Mouse (Mus musculus) G1E (cell line): ENCODE measurements around the gene Zfp74.

Source experiments
- CTCF ChIP-seq: IDR thresholded peaks from 2 replicates; pipeline ENCODE4 v1.5.1; 2012; ENCODE audit warnings: low read depth, low read length, inconsistent platforms, mixed read lengths
- GATA1 ChIP-seq: IDR thresholded peaks from 2 replicates; pipeline ENCODE4 v1.6.1; 2012; ENCODE audit warnings: borderline replicate concordance, low read length, inconsistent platforms, mixed read lengths
- POLR2AphosphoS5 ChIP-seq: IDR thresholded peaks from 2 replicates; pipeline ENCODE4 v1.6.1; 2012; ENCODE audit warnings: low read depth, low read length, inconsistent platforms; ENCODE audit not compliant: insufficient replicate concordance

DNA sequence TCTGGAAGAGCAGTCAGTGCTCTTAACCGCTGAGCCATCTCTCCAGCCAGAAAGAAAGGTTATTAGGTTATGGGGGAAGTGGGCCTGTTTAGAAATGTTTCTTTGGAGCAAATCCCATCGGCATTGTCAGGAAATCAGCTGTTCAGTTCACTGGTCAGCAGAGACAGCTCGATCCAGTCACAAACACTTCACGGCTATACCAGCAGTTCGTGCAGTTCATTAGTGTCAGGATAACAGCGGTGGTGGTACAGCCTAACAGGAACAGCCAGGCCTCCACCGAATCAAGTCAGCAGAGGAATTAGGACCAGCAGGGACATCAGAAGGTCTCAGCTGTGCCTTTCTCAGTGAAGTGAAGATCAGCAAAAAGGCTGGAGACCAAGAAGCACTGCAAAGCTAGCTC, 73.0 kb downstream of the Zfp74 start:
- no peak for TF ChIP-seq GATA1
- no peak for TF ChIP-seq CTCF
- TF ChIP-seq POLR2AphosphoS5: no peak
